8 mouse cellular contexts compared by ENCODE assay signal in genomic region chr11:69670786-69671725, GRCm38 (mm10). TPM values are rescaled to one million over a fixed set of nuclear protein-coding genes. Genes with fewer than 3 reads are reported as not detected.
DNase-seq lines count a peak whose midpoint lies in the region; ATAC-seq lines count a peak whose summit lies in the region.

No protein-coding gene starts in this region.

- peak overlapping the region; percentile 88 for H3K4me2 ChIP-seq in hindbrain, embryonic 11.5 days (replicated peaks; ENCODE audit: low read depth, low read length)

- H3K36me3 ChIP-seq in hindbrain, embryonic 11.5 days (ENCODE audit: control insufficient read depth, insufficient read depth, low read length), result peaks cover 24% of the 10 kb centered on the region

- WGBS in hindbrain, embryonic 11.5 days, result 2% methylated on average over 48 of the region's 61 CpGs

- peak; percentile 72 for DNase-seq in MEL-GATA-1-ER (ENCODE audit: extremely low read depth, low read depth)
- peak; percentile 94 for DNase-seq in cerebellum, adult 8-10 months
- peak; percentile 97 for DNase-seq in hindbrain, embryonic 11.5 days (ENCODE audit: low spot score)
- DNase-seq in layer of hippocampus, postnatal 10 days (ENCODE audit: low spot score in 2 of 2), result peak; percentile 92 to 95
- peak; percentile 97 for DNase-seq in lung, postnatal 10 days
- peak; percentile 93 for DNase-seq in ovary, postnatal 36 days (ENCODE audit: low spot score)
- DNase-seq in thymus, postnatal 25 days, result peak; percentile 96

- H3K27me3 ChIP-seq in hindbrain, embryonic 11.5 days (ENCODE audit: control insufficient read depth, insufficient read depth, low read length), result no peaks in the 10 kb centered on the region

- ATAC-seq in frontal cortex, adult (ENCODE audit: low TSS enrichment), result peak; percentile 42
- peak; percentile 75 for ATAC-seq in hindbrain, embryonic 11.5 days (ENCODE audit: low FRiP score)

- H3K4me1 ChIP-seq in hindbrain, embryonic 11.5 days (replicated peaks; ENCODE audit: control insufficient read depth, insufficient read depth, low read length), result no peaks in the 10 kb centered on the region; the same call in 1 of the 2 replicates

- peak overlapping the region; percentile 87 for H3K4me3 ChIP-seq in hindbrain, embryonic 11.5 days (ENCODE audit: low read depth, low read length)

- peak overlapping the region; percentile 93 for H3K27ac ChIP-seq in hindbrain, embryonic 11.5 days (ENCODE audit: low read depth, low read length)

- H3K9me3 ChIP-seq in hindbrain, embryonic 11.5 days (ENCODE audit: control insufficient read depth, low read length), result no peaks in the 10 kb centered on the region

- H3K9ac ChIP-seq in hindbrain, embryonic 11.5 days (ENCODE audit: low read depth, low read length), result peak overlapping the region; percentile 96

RNA-seq across cellular contexts. Expression of gene Eif4a1, which starts 1.2 kb away (rescaled TPM):
- 891 and 905 TPM in 2 replicates for polyA plus RNA-seq in hindbrain, embryonic 11.5 days (2014; fragmentation: Nextera tagmentation; extraction: Ambion mirVana)
- total RNA-seq in layer of hippocampus, postnatal 10 days (2021), result 100 to 1,000 TPM; 492 to 501 TPM

RNA-seq across cellular contexts. Expression of gene Cd68, which starts 5.1 kb away (rescaled TPM):
- 8.2 and 8.7 TPM in 2 replicates for polyA plus RNA-seq in hindbrain, embryonic 11.5 days (2014; fragmentation: Nextera tagmentation; extraction: Ambion mirVana)
- total RNA-seq in layer of hippocampus, postnatal 10 days (2021), result 10 to 100 TPM in 1 of 2 experiments, 1 to 10 TPM in 1; 8.4 to 11.5 TPM

RNA-seq across cellular contexts. Expression of gene Mpdu1, which starts 8.6 kb away (rescaled TPM):
- 28.0 and 45.3 TPM in 2 replicates for polyA plus RNA-seq in hindbrain, embryonic 11.5 days (2014; fragmentation: Nextera tagmentation; extraction: Ambion mirVana)
- total RNA-seq in layer of hippocampus, postnatal 10 days (2021), result 10 to 100 TPM; 85.9 to 89.9 TPM

RNA-seq across cellular contexts. Expression of gene Senp3, which starts 10.8 kb away (rescaled TPM):
- polyA plus RNA-seq in hindbrain, embryonic 11.5 days (2014; fragmentation: Nextera tagmentation; extraction: Ambion mirVana), result 85.8 and 101 TPM in 2 replicates
- 10 to 100 TPM; 88.0 to 98.7 TPM for total RNA-seq in layer of hippocampus, postnatal 10 days (2021)

RNA-seq across cellular contexts. Expression of gene Tnfsf13, which starts 14.5 kb away (rescaled TPM):
- not detected in 2 replicates for polyA plus RNA-seq in hindbrain, embryonic 11.5 days (2014; fragmentation: Nextera tagmentation; extraction: Ambion mirVana)
- total RNA-seq in layer of hippocampus, postnatal 10 days (2021), result 1 to 10 TPM; 1.1 to 1.2 TPM

Comparison
In these comparisons a context has a peak if more than half of its experiments do, and no peak if none do; other contexts are left out.
1. Peak in every context shown above with its lines: DNase-seq, ATAC-seq, H3K4me3 ChIP-seq and H3K27ac ChIP-seq.